ENCODE assay signal across 10 mouse cellular contexts in genomic region chr1:195129867-195130266, GRCm38 (mm10). TPM values are rescaled to one million over a fixed set of nuclear protein-coding genes. Genes with fewer than 3 reads are reported as not detected.
DNase-seq lines count a peak whose midpoint lies in the region; ATAC-seq and TF ChIP-seq lines count a peak whose summit lies in the region.
"Had no signal": no experiment of that assay in that cellular context is flagged by ENCODE, and none has a peak within 500 bp of the region (broad histone marks: within the 10 kb centered on the region; RNA-seq: fewer than 3 reads in every experiment).

No protein-coding gene starts in this region.

- 82% methylated on average over 1 of the region's 1 CpGs for WGBS in embryonic facial prominence, embryonic 10.5 days
- 69% methylated on average over 1 of the region's 1 CpGs for WGBS in hindbrain, postnatal 0 days
- WGBS in neural tube, embryonic 13.5 days, result 86% methylated on average over 1 of the region's 1 CpGs

- H3K27me3 ChIP-seq in embryonic facial prominence, embryonic 10.5 days (replicated peaks; ENCODE audit: low read depth, poor library complexity, severe bottlenecking), result no peaks in the 10 kb centered on the region
- no peaks in the 10 kb centered on the region for H3K27me3 ChIP-seq in hindbrain, postnatal 0 days (ENCODE audit: insufficient read depth, low read length)
- no peaks in the 10 kb centered on the region for H3K27me3 ChIP-seq in neural tube, embryonic 13.5 days

- no peak for ATAC-seq in hindbrain, postnatal 0 days
- no peak for ATAC-seq in neural tube, embryonic 13.5 days (ENCODE audit: low read depth)

- H3K4me1 ChIP-seq in embryonic facial prominence, embryonic 10.5 days, result peaks cover 3% of the 10 kb centered on the region; the same call in 1 of the 2 replicates
- H3K4me1 ChIP-seq in hindbrain, postnatal 0 days (ENCODE audit: insufficient read depth, low read length), result no peaks in the 10 kb centered on the region
- peaks cover 23% of the 10 kb centered on the region for H3K4me1 ChIP-seq in neural tube, embryonic 13.5 days (replicated peaks)

- DNase-seq in left cerebral cortex, adult 2 months (ENCODE audit: extremely low spot score in 1 of 2, low spot score in 2 of 2), result no peak
- no peak for DNase-seq in left cerebral cortex, adult 9 months (ENCODE audit: low spot score in 2 of 2)
- DNase-seq in embryonic facial prominence, embryonic 10.5 days (ENCODE audit: low spot score), result no peak
- DNase-seq in hindbrain, postnatal 0 days (ENCODE audit: low spot score), result no peak
- DNase-seq in ovary, adult 18-20 months (ENCODE audit: low spot score), result no peak
- DNase-seq in cerebellum, adult 18-20 months, result no peak
- DNase-seq: cerebellum, postnatal 36 days; right cerebral cortex, postnatal 25 days had no signal

- H3K4me3 ChIP-seq in left cerebral cortex, adult 2 months, result peak overlapping the region; percentile 70; the same call in 1 of the 2 replicates
- peak overlapping the region; percentile 70 for H3K4me3 ChIP-seq in embryonic facial prominence, embryonic 10.5 days
- H3K4me3 ChIP-seq in hindbrain, postnatal 0 days (ENCODE audit: low read length), result no peak overlapping the region
- no peak overlapping the region for H3K4me3 ChIP-seq in neural tube, embryonic 13.5 days

- intact Hi-C loops in left cerebral cortex, adult 2 months (cut with DNase I), result loop anchor here (5.0 kb wide), 1 partner anchor 153 kb away; no protein-coding TSS in a partner anchor

- H3K9me3 ChIP-seq in embryonic facial prominence, embryonic 10.5 days, result no peaks in the 10 kb centered on the region
- no peaks in the 10 kb centered on the region for H3K9me3 ChIP-seq in hindbrain, postnatal 0 days (ENCODE audit: low read length)
- no peaks in the 10 kb centered on the region for H3K9me3 ChIP-seq in neural tube, embryonic 13.5 days

- H3K27ac ChIP-seq in left cerebral cortex, adult 2 months, result no peak overlapping the region
- H3K27ac ChIP-seq in embryonic facial prominence, embryonic 10.5 days (replicated peaks), result no peak overlapping the region
- H3K27ac ChIP-seq in hindbrain, postnatal 0 days, result no peak overlapping the region
- H3K27ac ChIP-seq in neural tube, embryonic 13.5 days (replicated peaks), result no peak overlapping the region

- no peak for TF ChIP-seq CTCF in left cerebral cortex, adult 2 months (IDR thresholded peaks at IDR 0.05)
- TF ChIP-seq CTCF in hindbrain, postnatal 0 days (IDR thresholded peaks at IDR 0.05; ENCODE audit: low read depth), result no peak

- H3K4me2 ChIP-seq in hindbrain, postnatal 0 days (ENCODE audit: low read depth, low read length), result peak overlapping the region; percentile 37
- peak overlapping the region; percentile 35 for H3K4me2 ChIP-seq in neural tube, embryonic 13.5 days

- H3K9ac ChIP-seq in hindbrain, postnatal 0 days (replicated peaks; ENCODE audit: low read length), result no peak overlapping the region
- H3K9ac ChIP-seq in neural tube, embryonic 13.5 days, result no peak overlapping the region

- H3K36me3 ChIP-seq in embryonic facial prominence, embryonic 10.5 days (replicated peaks), result peaks cover 31% of the 10 kb centered on the region
- H3K36me3 ChIP-seq in hindbrain, postnatal 0 days (ENCODE audit: insufficient read depth, low read length), result 0 out of 2 replicates have a peak, but pooled peaks cover 2% of the 10 kb centered on the region
- H3K36me3 ChIP-seq in neural tube, embryonic 13.5 days, result 0 out of 2 replicates have a peak, but pooled peaks cover 3% of the 10 kb centered on the region

RNA-seq across cellular contexts. Expression of gene Cr1l, which starts 1.5 kb away (rescaled TPM):
- total RNA-seq in left cerebral cortex, adult 2 months (2021), result 10 to 100 TPM; 32.6 to 39.9 TPM
- polyA plus RNA-seq in embryonic facial prominence, embryonic 10.5 days (2016; fragmentation: Nextera tagmentation; extraction: Ambion mirVana), result 43.3 and 44.9 TPM in 2 replicates
- total RNA-seq in hindbrain, postnatal 0 days (2014; rRNA removed), result 57.1 and 59.2 TPM in 2 replicates
- polyA plus RNA-seq in hindbrain, postnatal 0 days (2015; fragmentation: Nextera tagmentation; extraction: Ambion mirVana), result 45.2 and 46.8 TPM in 2 replicates
- polyA plus RNA-seq in neural tube, embryonic 13.5 days (2015; fragmentation: Nextera tagmentation; extraction: Ambion mirVana), result 31.3 and 35.7 TPM in 2 replicates

RNA-seq across cellular contexts. Expression of gene Cd46, which starts 37.8 kb away (rescaled TPM):
- 1 to 10 TPM; 5.4 to 6.2 TPM for total RNA-seq in left cerebral cortex, adult 2 months (2021)
- polyA plus RNA-seq in embryonic facial prominence, embryonic 10.5 days (2016; fragmentation: Nextera tagmentation; extraction: Ambion mirVana), result 0.78 and 0.98 TPM in 2 replicates
- total RNA-seq in hindbrain, postnatal 0 days (2014; rRNA removed), result 1.5 and 4.4 TPM in 2 replicates
- polyA plus RNA-seq in hindbrain, postnatal 0 days (2015; fragmentation: Nextera tagmentation; extraction: Ambion mirVana), result 1.00 and 1.0 TPM in 2 replicates
- polyA plus RNA-seq in neural tube, embryonic 13.5 days (2015; fragmentation: Nextera tagmentation; extraction: Ambion mirVana), result 0.55 and 0.93 TPM in 2 replicates

RNA-seq across cellular contexts. Expression of gene Cr2, which starts 46.6 kb away (rescaled TPM):
- under 1 TPM; 0.35 to 0.38 TPM for total RNA-seq in left cerebral cortex, adult 2 months (2021)
- 0.11 and 0.44 TPM in 2 replicates for polyA plus RNA-seq in embryonic facial prominence, embryonic 10.5 days (2016; fragmentation: Nextera tagmentation; extraction: Ambion mirVana)
- total RNA-seq in hindbrain, postnatal 0 days (2014; rRNA removed), result 0.79 and 3.7 TPM in 2 replicates
- 0.30 and 0.69 TPM in 2 replicates for polyA plus RNA-seq in hindbrain, postnatal 0 days (2015; fragmentation: Nextera tagmentation; extraction: Ambion mirVana)
- 0.04 and 0.21 TPM in 2 replicates for polyA plus RNA-seq in neural tube, embryonic 13.5 days (2015; fragmentation: Nextera tagmentation; extraction: Ambion mirVana)
- total RNA-seq: megakaryocyte-erythroid progenitor cell, adult 5-6 weeks had no signal

Comparison
In these comparisons a context has a peak if more than half of its experiments do, and no peak if none do; other contexts are left out.
1. H3K4me3 ChIP-seq: peak in left cerebral cortex, adult 2 months (single experiment) and embryonic facial prominence, embryonic 10.5 days (single experiment); none in hindbrain, postnatal 0 days (single experiment) and neural tube, embryonic 13.5 days (single experiment).